Mouse (Mus musculus): ENCODE data around the gene Cavin1. TPM values are rescaled to one million over a fixed set of nuclear protein-coding genes. Genes with fewer than 3 reads are reported as not detected.

Gene Cavin1
- polyA plus RNA-seq, 1 experiment = 284 TPM

DNA sequence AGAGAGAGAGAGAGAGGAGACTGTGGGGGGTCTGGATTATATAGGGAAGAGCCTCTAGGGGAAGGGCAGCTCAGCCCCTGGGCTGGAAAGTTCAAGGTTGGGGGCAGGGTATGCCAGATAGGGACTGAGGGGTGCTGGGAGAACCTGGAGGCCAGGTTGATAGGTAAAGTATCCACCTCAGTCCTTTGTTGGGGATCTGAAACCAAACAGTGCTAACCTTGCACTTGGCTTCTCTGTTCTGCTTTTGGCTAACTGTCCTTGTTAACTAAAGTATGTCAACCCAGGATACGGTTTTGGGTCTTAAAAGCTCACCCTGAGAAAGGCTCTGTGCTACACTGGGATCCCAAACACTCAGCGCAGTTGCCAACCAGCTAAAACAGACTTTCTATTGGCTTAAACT, 19.0 kb upstream of the Cavin1 start:
- Histone ChIP-seq H3K36me3 (ENCODE audit: control insufficient read depth, insufficient read depth) (no peaks in the 10 kb centered on the region), H3K4me2 (ENCODE audit: low read depth) (no peak overlapping the region), H3K4me3 (no peak overlapping the region), H3K27me3 (ENCODE audit: control insufficient read depth, insufficient read depth, insufficient read length) (no peaks in the 10 kb centered on the region), H3ac (ENCODE audit: control insufficient read depth, insufficient read length) (no peak overlapping the region), H3K79me2 (ENCODE audit: control insufficient read depth, insufficient read depth) (no peaks in the 10 kb centered on the region)
- no peak for TF ChIP-seq POLR2AphosphoS2 (IDR thresholded peaks at IDR 0.05; ENCODE audit: insufficient read length, low read depth)
- TF ChIP-seq REST (IDR thresholded peaks at IDR 0.05; ENCODE audit: insufficient read depth, insufficient read length) = no peak
- TF ChIP-seq MYOD1 (IDR thresholded peaks at IDR 0.05; ENCODE audit: control insufficient read depth in 1 of 3, insufficient read length in 2 of 3, low read depth in 2 of 3) = no peak
- no peak for TF ChIP-seq SRF (IDR thresholded peaks at IDR 0.05; ENCODE audit: control insufficient read depth, insufficient read length, low read depth)

DNA sequence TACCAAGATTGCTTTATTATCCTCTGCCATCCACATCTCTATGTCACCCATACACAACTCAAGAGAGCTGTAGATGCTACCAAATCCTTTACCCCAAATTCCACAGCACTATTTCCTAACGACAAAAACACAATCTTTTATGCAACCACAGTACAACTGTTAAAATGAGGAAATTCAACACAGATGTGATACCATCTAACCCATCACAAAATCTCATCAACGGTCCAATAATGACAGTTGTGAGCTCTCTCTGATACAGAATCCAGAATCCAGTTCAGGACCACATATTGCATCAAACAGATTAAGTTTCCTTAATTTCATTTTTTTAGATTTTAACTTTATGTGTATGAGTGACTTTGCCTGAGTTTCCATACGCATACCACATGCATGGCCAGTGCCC, 18.0 kb upstream of the Cavin1 start:
- H3ac ChIP-seq (ENCODE audit: control insufficient read depth, insufficient read length) = no peak overlapping the region
- H3K4me2 ChIP-seq (ENCODE audit: low read depth) = no peak overlapping the region
- H3K4me3 ChIP-seq = no peak overlapping the region
- H3K36me3 ChIP-seq (ENCODE audit: control insufficient read depth, insufficient read depth) = no peaks in the 10 kb centered on the region
- TF ChIP-seq TCF12 (IDR thresholded peaks at IDR 0.05; ENCODE audit: insufficient read depth, poor library complexity, severe bottlenecking) = no peak
- TF ChIP-seq POLR2A (IDR thresholded peaks at IDR 0.05; ENCODE audit: insufficient read length, low read depth) = no peak
- no peak for TF ChIP-seq MYOD1 (IDR thresholded peaks at IDR 0.05; ENCODE audit: control insufficient read depth in 1 of 3, insufficient read length in 2 of 3, low read depth in 2 of 3)
- TF ChIP-seq USF1 (IDR thresholded peaks at IDR 0.05; ENCODE audit: low read depth) = no peak
- no peak for TF ChIP-seq CEBPB (IDR thresholded peaks at IDR 0.05; ENCODE audit: insufficient read depth, poor library complexity, severe bottlenecking)
- no peak for TF ChIP-seq MYOG (IDR thresholded peaks at IDR 0.05; ENCODE audit: control insufficient read depth in 1 of 3, insufficient read depth in 1 of 3, insufficient read length in 2 of 3, low read depth in 2 of 3)
- TF ChIP-seq TCF3 (IDR thresholded peaks at IDR 0.05; ENCODE audit: insufficient read length, low read depth) = no peak
- TF ChIP-seq MAX (IDR thresholded peaks at IDR 0.05; ENCODE audit: low read depth) = no peak
- no peak for TF ChIP-seq E2F4 (IDR thresholded peaks at IDR 0.05; ENCODE audit: insufficient read depth)
- TF ChIP-seq POLR2AphosphoS2 (IDR thresholded peaks at IDR 0.05; ENCODE audit: insufficient read length, low read depth) = no peak
- TF ChIP-seq SRF (IDR thresholded peaks at IDR 0.05; ENCODE audit: control insufficient read depth, insufficient read length, low read depth) = no peak
- no peak for TF ChIP-seq REST (IDR thresholded peaks at IDR 0.05; ENCODE audit: insufficient read depth, insufficient read length)
- H3K27me3 ChIP-seq (ENCODE audit: control insufficient read depth, insufficient read depth, insufficient read length) = no peaks in the 10 kb centered on the region
- no peaks in the 10 kb centered on the region for H3K79me2 ChIP-seq (ENCODE audit: control insufficient read depth, insufficient read depth)

DNA sequence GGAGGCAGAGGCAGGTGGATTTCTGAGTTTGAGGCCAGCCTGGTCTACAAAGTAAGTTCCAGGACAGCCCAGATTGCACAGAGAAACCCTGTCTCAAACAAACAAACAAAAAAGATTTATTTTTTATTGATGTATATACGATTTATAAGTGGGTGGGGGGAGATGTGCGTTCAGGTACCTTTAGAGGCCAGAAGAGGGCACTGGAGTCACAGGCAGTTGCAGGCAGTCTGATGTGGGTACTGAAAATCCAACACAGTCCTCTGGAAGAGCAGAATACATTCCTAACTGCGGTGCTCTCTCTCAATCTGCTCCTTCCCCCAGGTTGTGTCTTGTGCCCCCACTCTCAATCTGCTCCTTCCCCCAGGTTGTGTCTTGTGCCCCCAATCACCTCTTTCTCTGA, 14.9 kb upstream of the Cavin1 start:
- TF ChIP-seq E2F4 (IDR thresholded peaks at IDR 0.05; ENCODE audit: insufficient read depth) (no peak), CEBPB (IDR thresholded peaks at IDR 0.05; ENCODE audit: insufficient read depth, poor library complexity, severe bottlenecking) (no peak), TCF12 (IDR thresholded peaks at IDR 0.05; ENCODE audit: insufficient read depth, poor library complexity, severe bottlenecking) (no peak), REST (IDR thresholded peaks at IDR 0.05; ENCODE audit: insufficient read depth, insufficient read length) (no peak), SRF (IDR thresholded peaks at IDR 0.05; ENCODE audit: control insufficient read depth, insufficient read length, low read depth) (no peak), TCF3 (IDR thresholded peaks at IDR 0.05; ENCODE audit: insufficient read length, low read depth) (no peak), POLR2AphosphoS2 (IDR thresholded peaks at IDR 0.05; ENCODE audit: insufficient read length, low read depth) (no peak), USF1 (IDR thresholded peaks at IDR 0.05; ENCODE audit: low read depth) (no peak), MYOG (IDR thresholded peaks at IDR 0.05; ENCODE audit: control insufficient read depth in 1 of 3, insufficient read depth in 1 of 3, insufficient read length in 2 of 3, low read depth in 2 of 3) (no peak), MAX (IDR thresholded peaks at IDR 0.05; ENCODE audit: low read depth) (no peak), MYOD1 (IDR thresholded peaks at IDR 0.05; ENCODE audit: control insufficient read depth in 1 of 3, insufficient read length in 2 of 3, low read depth in 2 of 3) (no peak)
- Histone ChIP-seq H3K4me2 (ENCODE audit: low read depth) (no peak overlapping the region), H3ac (ENCODE audit: control insufficient read depth, insufficient read length) (no peak overlapping the region), H3K4me3 (no peak overlapping the region), H3K36me3 (ENCODE audit: control insufficient read depth, insufficient read depth) (no peaks in the 10 kb centered on the region), H3K79me2 (ENCODE audit: control insufficient read depth, insufficient read depth) (no peaks in the 10 kb centered on the region), H3K27me3 (ENCODE audit: control insufficient read depth, insufficient read depth, insufficient read length) (no peaks in the 10 kb centered on the region)

DNA sequence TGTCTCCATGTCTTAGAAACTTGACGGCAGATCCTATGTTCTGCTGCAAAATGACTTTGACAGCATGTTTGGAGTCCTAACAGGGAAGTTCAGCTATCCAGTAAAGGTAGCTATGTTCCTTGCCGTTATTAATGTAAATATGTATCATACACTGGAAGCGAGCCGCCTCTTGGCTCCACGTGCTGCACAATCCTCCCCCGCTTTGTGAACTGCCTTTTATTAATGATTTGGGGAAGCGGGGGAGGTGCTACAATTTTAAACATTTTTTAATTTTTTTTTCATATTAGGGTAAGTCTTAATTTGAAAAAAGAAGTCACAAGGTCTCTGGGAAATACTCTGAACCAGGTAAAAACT, 13.1 kb upstream of the Cavin1 start:
- Histone ChIP-seq H3K27me3 (ENCODE audit: control insufficient read depth, insufficient read depth, insufficient read length) (no peaks in the 10 kb centered on the region), H3K79me2 (ENCODE audit: control insufficient read depth, insufficient read depth) (no peaks in the 10 kb centered on the region), H3K4me3 (no peak overlapping the region), H3K36me3 (ENCODE audit: control insufficient read depth, insufficient read depth) (no peaks in the 10 kb centered on the region), H3ac (ENCODE audit: control insufficient read depth, insufficient read length) (no peak overlapping the region), H3K4me2 (ENCODE audit: low read depth) (peak overlapping the region; percentile 87)
- TF ChIP-seq POLR2A (IDR thresholded peaks at IDR 0.05; ENCODE audit: insufficient read length, low read depth) = no peak
- TF ChIP-seq TCF3 (IDR thresholded peaks at IDR 0.05; ENCODE audit: insufficient read length, low read depth) = no peak
- TF ChIP-seq MYOG (IDR thresholded peaks at IDR 0.05; ENCODE audit: control insufficient read depth in 1 of 3, insufficient read depth in 1 of 3, insufficient read length in 2 of 3, low read depth in 2 of 3) = no peak
- TF ChIP-seq SRF (IDR thresholded peaks at IDR 0.05; ENCODE audit: control insufficient read depth, insufficient read length, low read depth) = no peak
- no peak for TF ChIP-seq CEBPB (IDR thresholded peaks at IDR 0.05; ENCODE audit: insufficient read depth, poor library complexity, severe bottlenecking)
- no peak for TF ChIP-seq POLR2AphosphoS2 (IDR thresholded peaks at IDR 0.05; ENCODE audit: insufficient read length, low read depth)
- TF ChIP-seq MAX (IDR thresholded peaks at IDR 0.05; ENCODE audit: low read depth) = no peak
- TF ChIP-seq REST (IDR thresholded peaks at IDR 0.05; ENCODE audit: insufficient read depth, insufficient read length) = no peak
- no peak for TF ChIP-seq MYOD1 (IDR thresholded peaks at IDR 0.05; ENCODE audit: control insufficient read depth in 1 of 3, insufficient read length in 2 of 3, low read depth in 2 of 3)
- TF ChIP-seq TCF12 (IDR thresholded peaks at IDR 0.05; ENCODE audit: insufficient read depth, poor library complexity, severe bottlenecking) = no peak
- no peak for TF ChIP-seq E2F4 (IDR thresholded peaks at IDR 0.05; ENCODE audit: insufficient read depth)
- no peak for TF ChIP-seq USF1 (IDR thresholded peaks at IDR 0.05; ENCODE audit: low read depth)

Measured in myocyte (in vitro differentiated cells).